Mouse (Mus musculus): Measurements from ENCODE around the gene Cited1. TPM values are rescaled to one million over a fixed set of nuclear protein-coding genes. Genes with fewer than 3 reads are reported as not detected.

The Cited1 gene
- polyA plus RNA-seq (2015; fragmentation: Nextera tagmentation; extraction: Ambion mirVana), result 17.8 and 18.8 TPM in 2 replicates

- no peaks in the 10 kb centered on the region for H3K36me3 ChIP-seq (ENCODE audit: control insufficient read depth, insufficient read depth, low read length)
- peak within 1 kb of the TSS; percentile 52 for H3K9ac ChIP-seq (ENCODE audit: low read length)
- H3K27ac ChIP-seq (ENCODE audit: low read length), result no peak within 1 kb of the TSS
- no peaks in the 10 kb centered on the region for H3K4me1 ChIP-seq (replicated peaks; ENCODE audit: control insufficient read depth, insufficient read depth, low read length)
- H3K4me2 ChIP-seq (ENCODE audit: low read depth, low read length), result peak within 1 kb of the TSS; percentile 88
- 16% methylated on average over 44 of the region's 44 CpGs for WGBS
- H3K9me3 ChIP-seq (ENCODE audit: control insufficient read depth, low read length), result peaks cover 3% of the 10 kb centered on the region; the same call in 1 of the 2 replicates
- ATAC-seq (ENCODE audit: low read depth), result peak; percentile 90
- H3K4me3 ChIP-seq (ENCODE audit: low read length), result peak within 1 kb of the TSS; percentile 58
- H3K27me3 ChIP-seq (ENCODE audit: control insufficient read depth, insufficient read depth, low read depth, low read length), result peaks cover 42% of the 10 kb centered on the region
Observed at GRCm38 (mm10) chrX:102251937-102252860, at the start of gene Cited1. Gene Cited1, minus strand, starts transcription at chrX:102252181.

DNA sequence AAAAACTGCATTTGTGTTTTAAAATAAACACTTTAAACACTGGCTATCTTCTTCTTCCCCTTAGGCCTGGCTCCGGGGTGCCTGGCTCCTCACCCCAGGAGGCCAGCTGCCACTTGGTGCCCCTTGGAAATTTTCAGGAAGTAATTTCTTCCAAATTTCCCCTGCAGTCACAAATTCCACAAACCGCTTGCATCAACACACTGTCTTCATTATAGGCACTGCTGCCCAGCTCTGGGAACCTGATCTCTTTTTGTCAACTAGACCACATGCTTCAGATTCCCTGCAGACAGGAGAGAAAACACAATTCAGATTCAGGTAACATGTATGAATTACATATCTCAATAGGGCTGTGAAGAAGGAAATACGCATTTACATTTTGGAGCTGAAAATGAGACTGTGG, 32.9 kb upstream of the Cited1 start:
- no peak overlapping the region for H3K9ac ChIP-seq (ENCODE audit: low read length)
- no peaks in the 10 kb centered on the region for H3K36me3 ChIP-seq (ENCODE audit: control insufficient read depth, insufficient read depth, low read length)
- no peak for ATAC-seq (ENCODE audit: low read depth)
- H3K4me1 ChIP-seq (replicated peaks; ENCODE audit: control insufficient read depth, insufficient read depth, low read length), result no peaks in the 10 kb centered on the region
- H3K27ac ChIP-seq (ENCODE audit: low read length), result no peak overlapping the region
- 70% methylated on average over 3 of the region's 3 CpGs for WGBS
- H3K4me3 ChIP-seq (ENCODE audit: low read length), result no peak overlapping the region
- no peaks in the 10 kb centered on the region for H3K9me3 ChIP-seq (ENCODE audit: control insufficient read depth, low read length)
- H3K27me3 ChIP-seq (ENCODE audit: control insufficient read depth, insufficient read depth, low read depth, low read length), result no peaks in the 10 kb centered on the region
- no peak overlapping the region for H3K4me2 ChIP-seq (ENCODE audit: low read depth, low read length)

- 81% methylated on average over 13 of the region's 14 CpGs for WGBS
- Histone ChIP-seq H3K4me3 (ENCODE audit: low read length) (no peak overlapping the region), H3K9me3 (ENCODE audit: control insufficient read depth, low read length) (no peaks in the 10 kb centered on the region), H3K4me1 (replicated peaks; ENCODE audit: control insufficient read depth, insufficient read depth, low read length) (no peaks in the 10 kb centered on the region), H3K9ac (ENCODE audit: low read length) (no peak overlapping the region), H3K27ac (ENCODE audit: low read length) (no peak overlapping the region), H3K36me3 (ENCODE audit: control insufficient read depth, insufficient read depth, low read length) (no peaks in the 10 kb centered on the region), H3K27me3 (ENCODE audit: control insufficient read depth, insufficient read depth, low read depth, low read length) (peaks cover 2% of the 10 kb centered on the region; the same call in 1 of the 2 replicates), H3K4me2 (ENCODE audit: low read depth, low read length) (no peak overlapping the region)
- ATAC-seq (ENCODE audit: low read depth), result no peak
Observed at GRCm38 (mm10) chrX:102262620-102263345, 10.8 kb upstream of the Cited1 start.

DNA sequence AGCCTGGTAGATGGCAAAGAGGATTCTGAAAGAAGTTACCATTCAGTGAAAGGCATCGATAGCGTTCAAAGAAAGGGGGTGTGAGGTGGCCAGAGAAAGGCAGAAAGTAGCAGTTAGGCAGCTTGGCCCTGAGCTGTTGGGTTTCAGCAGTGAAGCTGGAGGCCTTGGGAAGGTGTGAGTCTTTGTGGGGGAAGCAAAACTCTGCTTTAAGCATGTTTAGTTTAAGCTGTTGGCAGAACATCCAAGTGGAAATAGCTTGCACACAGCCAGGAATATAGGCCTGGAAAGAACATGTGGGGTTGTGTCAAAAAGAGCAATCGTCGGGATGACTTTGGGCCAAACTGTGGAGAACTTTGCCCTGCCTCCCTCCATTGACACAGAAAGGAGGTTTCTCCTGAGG, 7.8 kb upstream of the Cited1 start:
- no peak overlapping the region for H3K4me2 ChIP-seq (ENCODE audit: low read depth, low read length)
- H3K27me3 ChIP-seq (ENCODE audit: control insufficient read depth, insufficient read depth, low read depth, low read length), result peaks cover 2% of the 10 kb centered on the region; the same call in 1 of the 2 replicates
- no peak overlapping the region for H3K9ac ChIP-seq (ENCODE audit: low read length)
- WGBS, result 80% methylated on average over 4 of the region's 4 CpGs
- H3K4me3 ChIP-seq (ENCODE audit: low read length), result no peak overlapping the region
- no peak overlapping the region for H3K27ac ChIP-seq (ENCODE audit: low read length)
- no peaks in the 10 kb centered on the region for H3K9me3 ChIP-seq (ENCODE audit: control insufficient read depth, low read length)
- no peak for ATAC-seq (ENCODE audit: low read depth)
- no peaks in the 10 kb centered on the region for H3K36me3 ChIP-seq (ENCODE audit: control insufficient read depth, insufficient read depth, low read length)
- no peaks in the 10 kb centered on the region for H3K4me1 ChIP-seq (replicated peaks; ENCODE audit: control insufficient read depth, insufficient read depth, low read length)

DNA sequence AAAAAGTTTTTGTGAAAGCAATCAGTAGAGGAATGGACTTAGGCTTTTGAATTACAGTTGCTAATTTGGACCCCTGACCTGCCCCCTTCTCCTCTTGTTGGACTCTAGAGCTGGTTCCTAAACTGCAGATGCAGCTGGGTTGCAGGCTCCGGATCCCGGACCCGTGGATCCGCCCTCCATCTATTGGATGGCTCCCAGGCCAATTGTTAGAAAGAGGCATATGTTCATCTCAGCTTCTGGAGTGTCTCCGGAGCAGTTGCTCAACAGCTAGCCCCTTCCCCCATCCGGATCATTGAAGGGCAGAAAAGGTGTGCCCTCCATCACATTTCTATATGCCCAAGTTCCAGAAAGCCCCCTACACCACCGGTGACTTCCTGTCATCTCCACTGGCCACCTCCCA, 1.9 kb upstream of the Cited1 start:
- no peaks in the 10 kb centered on the region for H3K4me1 ChIP-seq (replicated peaks; ENCODE audit: control insufficient read depth, insufficient read depth, low read length)
- no peak for ATAC-seq (ENCODE audit: low read depth)
- H3K4me2 ChIP-seq (ENCODE audit: low read depth, low read length), result peak overlapping the region; percentile 29
- 9% methylated on average over 7 of the region's 7 CpGs for WGBS
- H3K9ac ChIP-seq (ENCODE audit: low read length), result no peak overlapping the region
- peaks cover 36% of the 10 kb centered on the region for H3K27me3 ChIP-seq (ENCODE audit: control insufficient read depth, insufficient read depth, low read depth, low read length)
- no peak overlapping the region for H3K27ac ChIP-seq (ENCODE audit: low read length)
- H3K9me3 ChIP-seq (ENCODE audit: control insufficient read depth, low read length), result peaks cover 3% of the 10 kb centered on the region; the same call in 1 of the 2 replicates
- H3K4me3 ChIP-seq (ENCODE audit: low read length), result 0 out of 2 replicates have a peak overlapping the region, but pooled peaks have one; percentile 10
- no peaks in the 10 kb centered on the region for H3K36me3 ChIP-seq (ENCODE audit: control insufficient read depth, insufficient read depth, low read length)

DNA sequence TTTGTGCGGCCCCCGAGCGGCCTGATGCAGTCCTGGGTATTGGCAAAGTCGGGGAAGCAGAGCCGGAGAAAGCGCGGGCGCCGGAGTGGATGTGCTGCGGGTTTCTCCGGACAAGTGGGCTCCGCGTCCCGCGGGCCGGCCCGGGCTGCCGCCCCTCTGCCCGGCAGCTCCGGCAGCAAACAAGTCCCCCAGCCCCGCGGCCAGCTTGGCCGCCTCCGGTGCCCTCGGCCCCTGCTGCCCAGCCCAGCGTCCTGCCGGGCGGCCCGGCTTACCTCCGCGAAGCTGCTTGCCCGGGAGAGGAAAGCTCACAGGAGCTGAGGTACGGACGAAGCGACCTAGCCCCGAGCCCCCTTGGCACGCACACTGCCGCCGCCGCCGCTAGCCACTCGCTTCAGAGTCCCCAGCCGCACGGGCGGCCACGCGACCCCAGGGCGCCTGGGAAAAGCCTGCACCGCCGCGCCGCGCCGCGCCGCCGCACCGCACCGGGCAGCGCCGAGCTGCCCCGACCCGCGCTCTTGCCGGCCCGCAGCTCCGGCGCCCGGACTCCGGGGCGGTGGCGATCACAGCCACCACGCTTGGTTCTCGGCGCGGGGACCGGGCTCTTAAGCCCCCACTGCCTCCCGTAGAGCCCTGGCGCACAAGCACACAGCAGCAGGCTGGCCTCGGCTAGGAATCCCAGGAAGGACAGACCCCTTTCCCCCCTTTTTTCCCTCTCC, 602 bp downstream of the Cited1 start:
- peak overlapping the region; percentile 88 for H3K4me2 ChIP-seq (ENCODE audit: low read depth, low read length)
- ATAC-seq (ENCODE audit: low read depth), result peak; percentile 36; the same call in 1 of the 2 replicates
- peaks cover 42% of the 10 kb centered on the region for H3K27me3 ChIP-seq (ENCODE audit: control insufficient read depth, insufficient read depth, low read depth, low read length)
- no peaks in the 10 kb centered on the region for H3K36me3 ChIP-seq (ENCODE audit: control insufficient read depth, insufficient read depth, low read length)
- 6% methylated on average over 45 of the region's 80 CpGs for WGBS
- H3K4me1 ChIP-seq (replicated peaks; ENCODE audit: control insufficient read depth, insufficient read depth, low read length), result no peaks in the 10 kb centered on the region
- peaks cover 3% of the 10 kb centered on the region; the same call in 1 of the 2 replicates for H3K9me3 ChIP-seq (ENCODE audit: control insufficient read depth, low read length)
- peak overlapping the region; percentile 52 for H3K9ac ChIP-seq (ENCODE audit: low read length)
- no peak overlapping the region for H3K27ac ChIP-seq (ENCODE audit: low read length)
- H3K4me3 ChIP-seq (ENCODE audit: low read length), result peak overlapping the region; percentile 58

DNA sequence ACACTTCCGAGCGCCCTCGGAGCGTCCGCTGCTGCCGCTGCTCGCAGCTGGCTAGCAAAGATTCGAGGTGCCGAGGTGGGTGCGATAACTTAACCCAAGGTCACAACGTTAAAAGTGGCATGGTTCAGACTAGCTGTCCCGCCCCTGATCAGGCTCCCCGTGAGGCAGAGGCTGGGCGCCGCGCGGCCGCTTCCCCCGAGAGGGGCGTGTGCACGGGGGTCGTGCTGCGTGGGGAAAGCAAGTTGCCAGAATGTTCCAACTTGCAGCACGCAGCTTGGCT, 1.1 kb downstream of the Cited1 start:
- no peaks in the 10 kb centered on the region for H3K36me3 ChIP-seq (ENCODE audit: control insufficient read depth, insufficient read depth, low read length)
- H3K4me3 ChIP-seq (ENCODE audit: low read length), result peak overlapping the region; percentile 58
- peaks cover 3% of the 10 kb centered on the region; the same call in 1 of the 2 replicates for H3K9me3 ChIP-seq (ENCODE audit: control insufficient read depth, low read length)
- H3K9ac ChIP-seq (ENCODE audit: low read length), result peak overlapping the region; percentile 52
- WGBS, result 14% methylated on average over 12 of the region's 24 CpGs
- peak overlapping the region; percentile 88 for H3K4me2 ChIP-seq (ENCODE audit: low read depth, low read length)
- peak; percentile 21; the same call in 1 of the 2 replicates for ATAC-seq (ENCODE audit: low read depth)
- H3K27me3 ChIP-seq (ENCODE audit: control insufficient read depth, insufficient read depth, low read depth, low read length), result peaks cover 42% of the 10 kb centered on the region
- H3K4me1 ChIP-seq (replicated peaks; ENCODE audit: control insufficient read depth, insufficient read depth, low read length), result no peaks in the 10 kb centered on the region
- H3K27ac ChIP-seq (ENCODE audit: low read length), result no peak overlapping the region

DNA sequence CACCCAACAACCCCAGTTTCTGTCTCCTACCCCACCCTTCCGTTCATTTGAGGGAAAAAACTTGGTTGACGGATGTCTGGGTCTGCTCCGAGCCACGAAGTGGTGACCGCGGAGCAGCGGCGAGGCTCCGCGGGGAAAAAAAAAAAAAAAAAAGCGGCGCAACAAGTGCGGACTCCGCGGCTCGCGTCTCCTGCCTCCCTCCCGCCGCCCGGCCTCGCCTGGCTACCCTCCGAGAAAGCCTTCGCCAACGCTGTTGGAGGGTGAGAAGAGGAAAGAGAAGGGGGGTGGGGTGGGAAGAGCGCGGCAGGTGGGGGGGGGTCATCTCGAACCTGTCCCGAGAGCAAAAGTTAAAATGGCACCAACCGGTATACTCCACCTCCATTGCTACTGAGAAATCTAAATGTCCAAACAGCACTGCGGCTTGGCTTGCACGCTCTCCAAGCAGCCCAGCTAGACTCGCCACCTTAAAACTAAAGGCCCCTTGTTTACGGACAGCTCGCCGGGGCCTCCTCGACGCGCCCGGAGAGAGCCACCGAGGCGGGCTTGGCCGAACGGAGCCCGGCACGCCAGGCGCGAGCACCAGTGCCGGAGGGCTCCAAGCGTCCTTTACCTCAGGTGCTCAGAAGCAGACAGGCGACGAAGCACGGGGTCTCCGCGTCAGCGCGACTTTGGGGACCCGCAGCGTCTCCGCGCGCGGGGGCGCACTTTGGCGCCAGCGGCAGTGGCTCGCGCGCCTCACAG, 1.7 kb downstream of the Cited1 start:
- H3K4me3 ChIP-seq (ENCODE audit: low read length), result peak overlapping the region; percentile 58
- H3K4me1 ChIP-seq (replicated peaks; ENCODE audit: control insufficient read depth, insufficient read depth, low read length), result no peaks in the 10 kb centered on the region
- peak overlapping the region; percentile 52 for H3K9ac ChIP-seq (ENCODE audit: low read length)
- H3K27me3 ChIP-seq (ENCODE audit: control insufficient read depth, insufficient read depth, low read depth, low read length), result peaks cover 42% of the 10 kb centered on the region
- peaks cover 3% of the 10 kb centered on the region; the same call in 1 of the 2 replicates for H3K9me3 ChIP-seq (ENCODE audit: control insufficient read depth, low read length)
- ATAC-seq (ENCODE audit: low read depth), result peak; percentile 23; the same call in 1 of the 2 replicates
- no peak overlapping the region for H3K27ac ChIP-seq (ENCODE audit: low read length)
- H3K36me3 ChIP-seq (ENCODE audit: control insufficient read depth, insufficient read depth, low read length), result no peaks in the 10 kb centered on the region
- 11% methylated on average over 57 of the region's 68 CpGs for WGBS
- peak overlapping the region; percentile 88 for H3K4me2 ChIP-seq (ENCODE audit: low read depth, low read length)
